Mouse (Mus musculus) kidney, adult 2 months (tissue): ENCODE data around the gene Pbx4. TPM values are rescaled to one million over a fixed set of nuclear protein-coding genes. Genes with fewer than 3 reads are reported as not detected.

Source experiments
- DNase-seq: peaks from one replicate; pipeline ENCODE4 v3.0.0; 2021
- H3K27ac ChIP-seq: fragments of 200-500 bp; 2 replicates; pipeline ENCODE4 v1.5.1; 2012; ENCODE audit warnings: low read depth, low read length, control low read depth, inconsistent platforms; ENCODE audit not compliant: insufficient read depth
- H3K27me3 ChIP-seq: fragments of 200-500 bp; replicated peaks from 2 replicates; pipeline ENCODE4 v1.6.1; 2012; ENCODE audit warnings: mild to moderate bottlenecking, moderate library complexity, low read length, inconsistent platforms; ENCODE audit not compliant: control insufficient read depth, insufficient read depth
- H3K36me3 ChIP-seq: fragments of 200-500 bp; 2 replicates; pipeline ENCODE4 v1.6.1; 2012; ENCODE audit warnings: mild to moderate bottlenecking, moderate library complexity, low read length, inconsistent platforms; ENCODE audit not compliant: control insufficient read depth, insufficient read depth
- H3K4me1 ChIP-seq: fragments of 200-500 bp; 2 replicates; pipeline ENCODE4 v1.6.1; 2011; ENCODE audit warnings: low read length; ENCODE audit not compliant: control insufficient read depth, insufficient read depth
- H3K4me3 ChIP-seq: fragments of 200-500 bp; 2 replicates; pipeline ENCODE4 v1.5.1; 2011; ENCODE audit warnings: mild to moderate bottlenecking, low read depth, low read length, control low read depth; ENCODE audit not compliant: insufficient read depth
- CTCF ChIP-seq: fragments of 200-500 bp; conservative IDR thresholded peaks from 2 replicates; pipeline ENCODE4 v1.5.1; 2011; ENCODE audit warnings: low read depth, mild to moderate bottlenecking, control low read depth, low read length, moderate library complexity, mixed read lengths; ENCODE audit not compliant: insufficient read depth, insufficient read length
- POLR2A ChIP-seq: fragments of 200-500 bp; IDR thresholded peaks from one replicate; pipeline ENCODE4 v1.6.1; 2011; ENCODE audit warnings: low read depth, low read length, control low read depth
- WGBS: fragments of 180-500 bp; shearing (Covaris S2); methylation state at CpG from one replicate; pipeline ENCODE4 v1.1.7; 2018; 5-methylcytosine and 5-hydroxymethylcytosine counted together
- polyA plus RNA-seq: library from polyadenylated mRNA; depleted of rRNA; stranded (reverse); fragments of >200 nt; gene quantifications from 2 replicates; pipeline ENCODE4 v1.2.3, GENCODE M21; 2012

Pbx4 gene
- polyA plus RNA-seq, 1 experiment, result 3.6 TPM

DNA sequence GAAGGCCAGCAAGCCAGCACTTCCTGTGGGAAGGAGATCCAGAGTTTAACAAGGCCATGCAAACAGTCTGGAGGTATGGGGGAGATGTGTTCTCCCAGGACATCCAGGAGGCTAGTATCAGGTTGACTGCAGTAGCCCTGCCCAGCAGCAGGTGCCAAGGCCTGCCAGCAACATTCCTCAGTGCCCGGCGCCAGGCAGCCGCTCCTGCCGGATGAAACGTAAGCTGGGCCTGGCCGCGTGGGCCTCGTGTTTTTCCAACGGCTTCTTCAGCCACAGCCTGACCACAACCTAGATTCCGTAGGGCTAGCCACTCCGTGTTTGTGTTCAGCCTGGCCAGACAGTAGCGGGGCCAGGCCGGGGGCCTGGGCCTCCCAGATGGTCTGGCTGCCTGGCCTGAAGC lies 42.4 kb downstream of the Pbx4 start:
- Histone ChIP-seq H3K36me3 (no peaks in the 10 kb centered on the region), H3K4me3 (no peak overlapping the region), H3K27ac (no peak overlapping the region), H3K4me1 (no peaks in the 10 kb centered on the region), H3K27me3 (no peaks in the 10 kb centered on the region)
- no peak for DNase-seq
- WGBS, result 61% methylated on average over 13 of the region's 13 CpGs
- TF ChIP-seq CTCF, result no peak
- no peak for TF ChIP-seq POLR2A

DNA sequence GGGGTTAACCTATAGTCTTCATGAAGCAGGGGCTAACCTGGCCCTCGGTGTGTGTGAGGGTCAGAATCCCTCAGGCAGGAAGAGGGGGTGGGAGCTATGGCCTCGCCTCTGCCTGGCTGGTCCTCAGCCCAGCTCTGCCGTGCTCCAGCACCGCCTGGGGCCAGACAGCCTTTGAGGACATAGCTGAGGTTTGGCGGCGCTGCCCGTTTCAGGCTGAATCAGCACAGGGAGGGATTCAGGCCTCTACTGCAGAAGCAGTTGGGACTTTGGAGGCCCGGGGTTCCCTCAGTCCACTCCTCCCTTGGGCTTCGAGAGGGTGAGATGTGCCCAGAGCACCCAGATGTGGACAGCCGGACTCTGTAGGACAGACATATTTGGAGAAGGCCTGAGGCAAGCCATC lies 43.8 kb downstream of the Pbx4 start:
- Histone ChIP-seq H3K4me1 (no peaks in the 10 kb centered on the region), H3K36me3 (no peaks in the 10 kb centered on the region), H3K27ac (no peak overlapping the region), H3K4me3 (no peak overlapping the region), H3K27me3 (no peaks in the 10 kb centered on the region)
- TF ChIP-seq CTCF (no peak), POLR2A (no peak)
- DNase-seq, result no peak
- WGBS, result 48% methylated on average over 10 of the region's 10 CpGs

GRCm38 (mm10) chr8:69876967-69877366 lies 44.7 kb downstream of the Pbx4 start:
- TF ChIP-seq POLR2A (no peak), CTCF (no peak)
- 77% methylated on average over 10 of the region's 10 CpGs for WGBS
- no peak for DNase-seq
- no peaks in the 10 kb centered on the region for H3K27me3 ChIP-seq
- no peaks in the 10 kb centered on the region for H3K4me1 ChIP-seq
- no peaks in the 10 kb centered on the region for H3K36me3 ChIP-seq
- no peak overlapping the region for H3K4me3 ChIP-seq
- no peak overlapping the region for H3K27ac ChIP-seq

DNA sequence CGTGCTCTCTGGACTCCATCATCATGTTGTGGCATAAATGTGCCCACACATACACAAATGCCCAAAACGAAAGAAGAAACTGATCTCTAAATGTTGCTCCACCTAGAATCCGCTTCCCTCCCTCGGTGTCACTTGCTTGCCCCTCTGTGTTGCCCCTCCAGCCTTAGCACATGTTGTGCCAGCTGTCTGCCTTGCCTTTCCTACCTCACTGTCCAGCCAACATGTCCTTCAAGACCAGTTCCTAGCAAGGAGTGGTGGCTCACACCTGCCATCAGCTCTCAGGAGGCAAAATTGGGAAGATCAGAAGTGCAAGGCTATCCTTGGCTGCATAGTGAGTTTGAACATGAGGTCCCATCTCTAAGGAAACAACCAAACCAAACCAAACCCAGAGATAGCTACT lies 45.1 kb downstream of the Pbx4 start:
- H3K4me3 ChIP-seq, result no peak overlapping the region
- TF ChIP-seq POLR2A (no peak), CTCF (no peak)
- H3K27me3 ChIP-seq, result no peaks in the 10 kb centered on the region
- H3K27ac ChIP-seq, result no peak overlapping the region
- no peaks in the 10 kb centered on the region for H3K36me3 ChIP-seq
- H3K4me1 ChIP-seq, result no peaks in the 10 kb centered on the region
- WGBS, result 91% methylated on average over 4 of the region's 4 CpGs
- DNase-seq, result no peak

DNA sequence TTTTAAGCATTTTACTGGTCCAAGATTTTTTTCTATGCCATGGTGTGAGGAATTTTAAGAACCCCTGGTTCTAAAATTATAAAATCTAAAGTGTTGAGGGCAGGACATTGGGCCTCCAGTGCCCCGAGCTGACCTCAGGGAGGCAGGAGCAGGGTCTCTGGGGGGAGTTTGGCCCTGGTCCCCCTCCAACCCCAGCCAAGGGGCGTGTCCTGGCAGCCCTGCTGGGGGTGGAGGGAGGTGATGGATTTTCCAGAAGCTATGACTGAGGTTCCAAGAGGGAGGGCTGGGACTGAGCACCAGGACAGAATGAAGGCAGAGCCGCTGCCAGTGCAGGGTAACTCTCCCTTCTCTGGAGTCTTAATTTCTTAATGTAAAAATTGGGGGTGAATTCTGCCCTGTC lies 45.7 kb downstream of the Pbx4 start:
- Histone ChIP-seq H3K4me1 (no peaks in the 10 kb centered on the region), H3K27ac (no peak overlapping the region), H3K36me3 (no peaks in the 10 kb centered on the region), H3K4me3 (no peak overlapping the region), H3K27me3 (0 out of 2 replicates have a peak, but pooled peaks cover 3% of the 10 kb centered on the region)
- no peak for TF ChIP-seq POLR2A
- no peak for TF ChIP-seq CTCF
- 77% methylated on average over 3 of the region's 3 CpGs for WGBS
- no peak for DNase-seq

GRCm38 (mm10) chr8:69879678-69880077 lies 47.4 kb downstream of the Pbx4 start:
- Histone ChIP-seq H3K36me3 (no peaks in the 10 kb centered on the region), H3K27me3 (0 out of 2 replicates have a peak, but pooled peaks cover 3% of the 10 kb centered on the region), H3K4me1 (no peaks in the 10 kb centered on the region), H3K4me3 (no peak overlapping the region), H3K27ac (no peak overlapping the region)
- WGBS, result 71% methylated on average over 8 of the region's 8 CpGs
- no peak for DNase-seq
- TF ChIP-seq POLR2A (no peak), CTCF (no peak)

DNA sequence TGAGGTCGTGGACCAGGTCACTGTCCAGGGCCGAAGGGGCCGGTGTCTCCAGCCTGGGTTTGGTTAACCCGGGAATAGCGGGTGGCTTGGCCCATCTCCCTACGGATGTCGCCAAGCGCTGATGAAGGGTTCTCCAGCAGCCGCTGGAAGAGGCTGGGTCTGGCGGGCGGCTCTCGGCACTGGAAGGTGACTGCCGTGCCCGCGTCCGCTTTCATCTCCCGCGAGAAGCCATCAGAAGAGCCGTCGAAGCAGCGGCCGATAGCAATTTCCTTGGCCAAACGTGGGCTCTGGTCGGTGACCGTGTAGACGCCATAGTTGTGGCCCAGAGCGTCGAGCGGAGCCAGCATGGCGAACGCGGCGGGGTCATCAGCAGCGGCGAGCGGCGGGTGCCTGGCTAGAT lies 48.5 kb downstream of the Pbx4 start:
- Histone ChIP-seq H3K4me1 (no peaks in the 10 kb centered on the region), H3K27ac (no peak overlapping the region), H3K27me3 (0 out of 2 replicates have a peak, but pooled peaks cover 3% of the 10 kb centered on the region), H3K36me3 (no peaks in the 10 kb centered on the region), H3K4me3 (no peak overlapping the region)
- no peak for DNase-seq
- TF ChIP-seq POLR2A (no peak), CTCF (no peak)
- WGBS, result 17% methylated on average over 37 of the region's 37 CpGs
